Mouse (Mus musculus): ENCODE measurements around the gene Fbxo17.

Fbxo17 gene

DNA sequence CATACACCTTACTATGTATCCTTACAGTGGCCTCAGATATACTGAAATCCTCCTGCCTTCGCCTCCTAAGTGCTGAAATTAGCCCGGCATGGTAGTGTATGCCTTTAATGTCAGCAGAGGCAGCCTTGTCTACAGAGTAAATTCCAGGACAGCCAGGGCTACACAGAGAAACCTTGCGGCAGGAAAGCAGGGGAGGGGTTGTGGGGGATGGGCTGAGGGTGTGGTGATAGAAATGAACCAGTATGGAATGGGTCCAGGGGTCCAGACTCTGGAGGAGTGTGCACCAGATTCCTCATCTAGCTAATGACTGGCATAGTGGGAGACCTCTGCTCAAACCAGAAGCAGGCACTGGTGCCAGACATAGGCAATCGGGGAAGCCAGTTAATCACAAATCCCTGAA is 2.6 kb downstream of the Fbxo17 start:
- DNase-seq (ENCODE audit: low read depth) = no peak

DNA sequence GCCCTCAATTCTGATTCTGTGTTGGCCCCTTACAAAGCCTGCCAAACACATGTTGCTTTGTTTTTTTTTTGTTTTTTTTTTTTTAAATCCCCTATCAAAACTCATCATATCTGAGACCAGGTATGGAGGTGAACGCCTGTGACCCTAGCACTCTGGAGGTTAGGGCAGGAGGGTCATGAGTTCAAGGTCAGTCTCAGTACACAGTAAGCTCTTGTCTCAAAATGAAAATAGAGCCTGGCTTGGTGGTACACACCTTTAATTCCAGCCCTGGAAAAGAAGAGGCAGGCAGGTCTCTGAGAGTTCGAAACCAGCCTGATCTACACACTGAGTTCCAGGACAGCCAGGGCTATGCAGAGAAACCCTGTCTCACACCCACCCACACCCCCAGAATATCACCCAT is 3.0 kb downstream of the Fbxo17 start:
- no peak for DNase-seq (ENCODE audit: low read depth)

DNA sequence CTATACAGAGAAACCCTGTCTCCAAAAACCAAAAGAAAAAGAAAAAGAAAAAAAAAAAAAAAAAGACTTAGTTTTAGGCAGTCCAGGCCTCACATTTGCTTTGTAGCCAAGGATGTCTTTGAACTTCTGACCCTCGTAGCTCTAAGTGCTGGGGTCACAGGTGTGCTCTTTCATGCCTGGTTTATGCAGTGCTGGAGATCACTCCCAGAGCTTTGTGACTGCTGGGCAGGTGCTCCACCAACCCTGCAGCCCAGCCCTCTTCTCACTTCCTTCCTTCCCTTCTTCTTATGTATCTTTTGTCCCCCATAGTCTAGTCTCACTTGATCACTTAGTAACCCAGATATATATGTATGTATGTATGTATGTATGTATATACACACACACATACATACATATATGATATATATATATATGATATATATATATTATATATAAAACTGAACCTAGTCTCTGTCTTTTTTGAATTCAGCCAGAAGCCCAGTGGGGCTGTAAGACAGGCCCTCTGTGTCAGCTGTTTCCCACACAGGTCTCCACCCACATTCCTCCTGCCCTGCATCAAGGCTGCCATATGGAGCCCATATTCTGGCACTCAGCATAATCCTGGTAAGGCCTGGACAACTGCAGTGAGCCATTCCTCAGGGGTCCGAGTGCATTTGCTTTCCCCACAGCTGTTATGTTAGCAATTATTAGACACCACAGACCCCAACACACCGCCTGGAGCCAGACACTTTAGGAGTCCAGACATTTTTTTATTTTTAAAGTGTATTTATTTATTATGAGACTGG is 4.3 kb downstream of the Fbxo17 start:
- no peak for DNase-seq (ENCODE audit: low read depth)

DNA sequence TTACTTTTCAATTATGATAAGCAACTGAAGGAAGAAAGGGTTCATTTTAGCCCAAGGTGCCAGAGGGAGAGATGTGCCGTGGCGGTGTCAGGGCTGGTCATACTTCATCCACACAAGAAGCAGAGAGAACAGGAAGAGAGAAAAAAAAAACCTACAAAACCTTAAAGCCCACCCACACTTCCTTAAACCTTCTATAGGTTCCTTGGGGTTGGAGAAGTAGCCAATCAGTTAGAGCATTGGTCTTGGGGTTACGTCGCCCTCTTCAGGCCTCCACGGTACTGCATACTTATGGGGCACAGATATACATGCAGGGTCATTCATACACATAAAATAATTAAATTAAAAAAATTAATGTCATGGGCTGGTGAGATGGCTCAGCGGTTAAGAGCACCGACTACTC is 5.5 kb downstream of the Fbxo17 start:
- no peak for DNase-seq (ENCODE audit: low read depth)

DNA sequence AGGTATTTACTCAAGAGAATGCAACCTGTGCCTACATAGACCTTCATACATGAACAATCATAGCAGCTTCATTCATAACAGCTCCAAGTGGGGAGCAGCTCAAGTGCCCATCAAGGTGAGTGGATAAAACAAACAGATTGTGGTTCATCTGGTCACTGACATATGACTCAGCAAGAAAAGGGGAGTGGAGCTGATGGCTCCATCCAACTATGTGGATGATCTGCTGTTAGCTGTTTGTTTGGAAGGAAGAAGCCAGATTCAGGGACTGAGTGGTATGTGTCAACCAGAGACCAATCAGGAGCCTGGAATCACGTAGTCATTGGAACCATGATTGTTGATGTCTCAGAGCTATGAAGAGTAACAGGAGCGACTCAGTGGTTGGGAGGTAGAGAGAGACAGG is 8.0 kb downstream of the Fbxo17 start:
- no peak for DNase-seq (ENCODE audit: low read depth)

DNA sequence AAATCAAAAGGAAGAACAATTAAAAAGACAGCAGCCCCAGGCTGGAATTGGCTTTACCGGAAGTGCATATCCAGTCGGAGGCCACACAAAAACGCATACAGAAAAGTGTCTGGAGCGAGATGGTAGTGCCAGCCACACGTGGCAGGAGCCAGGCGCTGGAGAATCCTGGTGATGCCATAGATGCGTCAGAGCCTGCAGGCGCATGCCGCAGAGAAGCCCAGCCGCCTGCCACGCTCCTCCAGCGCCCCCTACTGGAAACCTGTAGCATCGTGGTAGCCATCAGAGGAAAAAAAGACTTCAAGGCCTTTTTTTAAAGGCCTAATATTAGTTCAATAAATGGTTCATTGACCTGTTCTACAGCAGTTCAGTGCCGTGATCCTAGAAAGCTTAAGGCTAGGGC is 10.0 kb downstream of the Fbxo17 start:
- peak; percentile 59 for DNase-seq (ENCODE audit: low read depth)

DNA sequence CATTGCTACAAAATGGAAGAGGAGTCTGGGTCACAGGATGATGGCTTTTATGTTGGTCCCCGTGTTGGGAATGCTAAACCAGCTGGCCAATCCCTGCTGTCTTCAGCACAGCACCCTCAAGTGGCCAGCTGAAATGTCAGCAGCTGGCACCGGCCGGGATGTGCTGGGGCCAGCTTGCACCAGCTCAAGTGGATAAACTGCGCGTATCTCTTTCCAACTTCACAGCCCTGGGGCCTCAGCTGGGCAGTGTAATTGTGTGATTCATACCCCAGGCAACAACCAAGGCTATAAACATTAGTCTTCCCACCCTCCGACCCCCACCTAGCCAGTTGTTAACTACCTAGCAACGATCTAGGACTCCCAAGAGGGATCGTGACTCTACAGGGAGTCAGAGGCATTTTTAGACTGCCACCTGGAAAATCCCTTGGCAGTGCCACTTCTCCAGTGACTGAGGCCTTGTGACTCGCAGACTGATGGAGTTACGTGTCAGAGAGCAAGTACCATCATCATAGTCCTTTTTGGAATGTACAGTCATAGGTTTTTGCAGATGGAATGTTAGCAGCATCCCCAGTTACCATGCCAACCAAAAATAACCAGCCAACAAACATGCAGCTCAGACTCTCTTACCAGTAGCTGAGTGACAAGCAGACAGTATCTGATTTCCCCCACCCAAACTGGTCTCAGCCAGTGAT is 11.2 kb downstream of the Fbxo17 start:
- DNase-seq (ENCODE audit: low read depth) = no peak

DNA sequence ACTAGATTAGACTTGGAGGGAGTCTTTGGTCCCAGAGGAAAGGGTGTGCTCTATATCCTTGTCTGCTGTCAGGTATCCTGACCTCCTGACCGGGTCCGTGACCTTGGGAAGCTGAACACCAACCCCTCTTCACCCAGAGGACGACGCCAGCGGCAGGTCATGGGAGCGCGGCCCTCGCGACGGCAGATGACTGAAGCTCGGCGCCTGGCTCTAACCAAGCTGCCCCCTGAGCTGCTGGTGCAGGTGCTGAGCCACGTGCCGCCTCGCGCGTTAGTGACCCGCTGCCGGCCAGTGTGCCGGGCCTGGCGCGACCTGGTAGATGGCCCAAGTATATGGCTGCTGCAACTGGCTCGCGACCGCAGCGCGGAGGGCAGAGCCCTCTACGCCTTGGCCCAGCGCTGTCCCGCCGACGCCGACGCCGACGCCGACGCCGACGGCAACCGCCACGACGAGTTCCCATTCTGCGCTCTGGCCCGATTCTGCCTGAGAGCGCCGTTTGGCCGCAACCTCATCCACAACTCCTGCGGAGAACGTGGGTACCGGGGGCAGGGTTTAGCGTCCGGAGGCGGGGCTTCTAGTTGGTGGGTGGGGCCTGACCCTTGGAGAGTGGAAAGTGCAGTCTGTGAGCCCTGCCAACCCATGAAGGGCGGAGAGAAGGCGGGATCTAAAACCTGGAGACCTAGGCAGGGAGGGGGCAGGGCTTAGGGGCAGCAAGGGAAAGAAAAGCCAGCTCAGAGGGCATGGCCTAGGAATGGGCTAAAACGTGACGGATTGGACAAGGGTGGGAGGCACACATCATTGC is 15.9 kb downstream of the Fbxo17 start:
- peak; percentile 83 for DNase-seq (ENCODE audit: low read depth)

DNA sequence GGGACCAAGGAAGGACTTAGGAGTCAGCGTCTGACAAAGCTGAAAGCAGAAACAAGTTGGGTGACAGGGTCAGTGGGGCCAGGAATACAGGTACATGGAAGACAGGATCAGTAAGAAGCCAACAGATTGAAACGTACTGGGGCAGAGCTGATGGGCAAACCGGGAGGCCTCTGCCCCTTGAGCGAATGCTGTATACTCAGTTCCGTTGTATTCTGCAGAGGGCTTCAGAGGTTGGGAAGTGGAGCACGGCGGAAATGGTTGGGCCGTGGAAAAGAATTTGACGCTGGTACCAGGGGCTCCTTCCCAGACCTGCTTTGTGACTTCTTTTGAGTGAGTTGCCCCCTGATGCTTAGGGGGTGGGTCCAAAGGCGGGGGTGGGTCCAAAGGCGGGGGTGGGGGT is 16.6 kb downstream of the Fbxo17 start:
- no peak for DNase-seq (ENCODE audit: low read depth)

DNA sequence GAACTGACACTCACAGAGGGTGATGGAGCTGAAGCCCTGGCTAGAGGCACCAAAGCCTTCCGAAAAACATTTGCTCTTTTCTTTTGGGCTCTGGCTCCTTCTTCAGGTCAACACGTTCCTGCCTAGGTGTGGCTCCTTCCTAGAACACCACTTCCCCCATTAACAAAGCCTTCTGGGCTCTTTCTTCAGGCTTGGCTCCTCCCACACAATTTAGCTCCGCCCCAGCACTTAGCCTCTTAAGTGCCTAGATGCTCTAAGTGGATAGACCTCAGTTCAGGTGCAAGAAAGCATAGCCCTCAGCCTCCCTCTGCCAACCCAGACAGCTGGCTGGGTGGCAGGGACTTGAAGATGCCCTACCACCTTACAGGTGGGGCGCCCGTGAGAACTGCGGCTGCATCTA is 19.1 kb downstream of the Fbxo17 start:
- DNase-seq (ENCODE audit: low read depth) = no peak

DNA sequence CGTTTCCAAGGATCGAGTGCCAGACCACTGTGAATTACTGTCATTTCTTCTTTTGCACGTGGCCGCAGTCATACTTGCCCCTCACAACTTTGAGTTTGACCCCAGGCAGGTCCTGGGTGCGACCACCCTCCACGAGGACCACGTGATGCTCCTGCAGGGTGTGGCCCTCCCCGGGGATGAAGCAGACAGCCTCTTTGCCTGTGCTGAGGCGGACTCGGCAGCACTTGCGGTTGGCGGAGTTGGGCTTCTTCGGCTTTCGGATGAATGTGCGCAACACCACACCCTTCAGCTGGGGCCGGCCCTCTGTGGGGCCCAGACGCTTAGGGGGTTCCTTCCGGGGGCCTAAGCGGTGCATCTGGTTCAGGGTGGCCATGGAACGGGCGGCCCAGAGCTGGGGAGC is 23.2 kb downstream of the Fbxo17 start:
- no peak for DNase-seq (ENCODE audit: low read depth)

DNA sequence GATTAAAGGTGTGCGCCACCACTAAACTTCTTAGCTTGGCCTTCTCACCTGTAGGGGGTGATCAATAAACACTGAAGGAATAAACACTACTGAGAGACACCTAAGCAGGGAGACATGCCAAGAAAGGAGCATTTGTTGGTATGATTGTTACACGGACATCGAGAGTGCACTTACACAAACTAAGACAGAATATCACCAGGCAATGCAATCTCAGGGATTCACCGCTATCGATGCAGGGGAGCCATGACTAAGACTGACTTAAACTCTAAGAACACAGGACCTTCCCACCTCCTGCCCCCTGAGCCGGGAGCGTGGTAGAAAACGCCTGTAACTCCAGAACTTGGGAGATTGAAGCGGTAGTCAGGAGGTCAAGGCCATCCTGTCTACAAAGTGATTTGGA is 24.3 kb downstream of the Fbxo17 start:
- DNase-seq (ENCODE audit: low read depth) = no peak

DNA sequence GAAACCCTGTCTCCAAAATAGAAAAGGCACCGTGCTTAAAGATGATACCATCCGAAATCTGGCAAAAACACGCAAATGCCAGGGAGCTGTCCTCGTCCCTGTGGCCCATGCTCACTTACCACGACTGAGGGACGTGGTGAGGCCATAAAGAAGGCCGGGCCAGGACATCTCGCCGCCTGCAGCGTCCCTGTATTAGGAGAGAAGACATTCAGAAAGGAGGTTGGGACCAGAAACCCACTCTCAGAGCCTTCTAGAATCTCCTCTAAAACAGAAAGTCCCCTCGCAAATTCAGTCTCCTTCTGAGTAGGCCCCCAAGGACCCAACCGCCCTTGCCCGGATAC is 24.7 kb downstream of the Fbxo17 start:
- no peak for DNase-seq (ENCODE audit: low read depth)

DNA sequence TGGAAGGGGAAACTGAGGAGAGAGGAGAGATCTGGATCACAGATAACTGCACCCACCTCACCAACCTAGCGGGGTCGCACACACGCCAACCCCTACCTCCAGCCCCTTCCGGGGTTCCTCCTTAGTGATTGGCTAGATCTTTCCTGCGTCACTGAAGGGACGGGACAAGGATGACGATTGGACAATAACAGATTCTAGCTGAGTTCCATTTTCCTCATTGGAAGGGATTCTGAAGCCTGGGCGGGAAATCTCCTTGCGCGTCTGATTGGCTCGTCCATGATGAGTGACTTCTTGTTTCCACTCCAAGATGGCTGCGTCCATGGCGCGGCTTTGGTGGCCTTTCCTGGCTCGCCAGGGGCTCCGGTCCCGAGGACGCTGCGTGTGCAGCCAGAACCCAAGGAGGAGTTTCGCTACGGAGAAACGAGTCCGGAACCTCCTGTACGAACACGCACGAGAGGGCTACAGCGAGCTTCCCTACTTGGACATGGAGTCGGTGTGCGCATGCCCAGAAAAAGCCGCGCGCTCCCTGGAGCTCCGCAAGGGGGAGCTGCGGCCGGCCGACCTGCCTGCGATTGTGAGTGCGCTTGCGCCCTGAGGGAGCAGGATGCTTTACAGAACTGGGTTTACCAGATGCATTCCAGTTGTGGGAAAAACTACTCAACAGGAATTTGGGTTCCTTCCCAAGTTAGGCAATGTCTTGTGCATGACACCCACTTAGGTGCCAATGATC is 25.3 kb downstream of the Fbxo17 start, which contains the start of the genes Mrps12 and Sars2:
Gene Mrps12, minus strand, starts transcription at position 112 of the 730 bp plus-strand sequence.
Gene Sars2, plus strand, starts transcription at position 284 of the 730 bp plus-strand sequence.
- DNase-seq (ENCODE audit: low read depth) = peak; percentile 95

DNA sequence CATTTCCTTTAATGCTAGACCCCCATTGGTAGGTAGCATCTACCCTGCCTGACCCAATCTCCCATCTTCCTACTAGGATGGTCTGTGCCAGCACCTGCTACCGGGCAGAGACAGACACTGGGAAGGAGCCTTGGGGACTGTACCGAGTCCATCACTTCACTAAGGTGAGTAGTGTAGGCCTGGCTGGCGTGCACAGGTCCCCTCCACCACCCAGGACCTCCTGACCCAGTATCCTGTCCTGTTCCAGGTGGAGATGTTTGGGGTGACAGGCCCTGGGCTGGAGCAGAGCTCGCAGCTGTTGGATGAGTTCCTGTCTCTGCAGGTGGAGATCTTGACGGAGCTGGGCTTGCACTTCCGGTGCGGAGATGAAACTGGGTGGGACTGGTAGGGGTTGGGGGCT is 33.3 kb downstream of the Fbxo17 start:
- DNase-seq (ENCODE audit: low read depth) = no peak

DNA sequence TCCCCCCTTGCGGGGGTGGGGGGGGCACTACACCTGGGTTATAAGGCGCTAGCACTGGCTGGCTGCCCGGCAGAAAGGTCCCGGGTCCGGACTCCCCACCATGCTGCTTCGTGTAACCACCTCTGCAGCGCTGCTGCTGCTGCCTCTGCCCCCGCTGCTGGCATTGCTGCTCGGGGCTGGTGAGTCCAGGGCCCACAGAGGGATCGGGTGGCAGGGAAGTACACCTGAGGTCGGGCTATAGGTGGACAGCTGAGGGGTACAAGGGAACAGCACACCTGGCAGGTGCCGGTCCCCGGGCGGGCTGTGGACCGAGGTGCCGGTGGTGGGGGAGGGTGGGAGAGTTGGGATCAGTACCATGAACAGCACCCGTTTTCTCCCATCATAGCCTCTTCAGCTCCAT is 39.5 kb downstream of the Fbxo17 start, which contains the start of gene Ccer2:
Gene Ccer2, plus strand, starts transcription at position 96 of the 400 bp plus-strand sequence.
- DNase-seq (ENCODE audit: low read depth) = no peak

DNA sequence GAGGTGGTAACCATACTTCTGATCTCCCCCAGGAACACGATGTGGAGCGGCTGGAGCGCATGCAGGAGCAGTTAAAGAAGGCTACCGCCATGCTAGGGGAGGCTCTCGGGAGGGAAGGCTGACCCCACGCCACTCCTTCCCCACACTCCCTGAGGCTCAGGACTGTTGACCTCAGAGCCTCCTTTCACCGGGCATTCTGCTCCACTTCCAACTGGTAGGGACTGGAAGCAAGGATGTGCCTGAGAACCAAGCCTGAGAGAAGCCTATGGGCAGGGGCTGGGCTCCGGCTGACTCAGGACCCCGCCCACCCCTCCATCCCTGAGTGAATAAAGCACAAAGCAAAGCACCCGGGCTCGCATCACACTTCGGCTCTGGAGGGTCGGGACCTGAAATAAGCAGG is 42.0 kb downstream of the Fbxo17 start:
- DNase-seq (ENCODE audit: low read depth) = no peak

DNA sequence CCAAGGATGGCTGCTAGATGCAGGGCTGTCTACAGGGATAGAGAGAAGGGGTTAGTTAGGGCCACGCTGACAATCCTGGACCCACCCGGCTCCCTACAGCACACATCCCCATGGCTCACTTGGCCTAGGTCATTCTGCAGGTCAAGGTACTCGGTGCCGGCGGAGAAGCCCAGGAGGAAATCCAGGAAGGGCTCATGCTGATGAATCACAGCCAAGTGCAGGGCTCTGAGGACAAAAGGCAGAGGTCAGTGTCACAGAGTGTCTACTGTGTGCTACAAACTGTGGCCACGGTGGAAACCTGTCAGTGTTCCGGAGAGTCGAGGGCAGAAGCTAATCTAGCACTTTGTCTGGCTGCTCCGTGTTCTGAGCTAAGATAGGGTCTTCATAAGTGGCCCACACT is 45.3 kb downstream of the Fbxo17 start:
- DNase-seq (ENCODE audit: low read depth) = no peak

DNA sequence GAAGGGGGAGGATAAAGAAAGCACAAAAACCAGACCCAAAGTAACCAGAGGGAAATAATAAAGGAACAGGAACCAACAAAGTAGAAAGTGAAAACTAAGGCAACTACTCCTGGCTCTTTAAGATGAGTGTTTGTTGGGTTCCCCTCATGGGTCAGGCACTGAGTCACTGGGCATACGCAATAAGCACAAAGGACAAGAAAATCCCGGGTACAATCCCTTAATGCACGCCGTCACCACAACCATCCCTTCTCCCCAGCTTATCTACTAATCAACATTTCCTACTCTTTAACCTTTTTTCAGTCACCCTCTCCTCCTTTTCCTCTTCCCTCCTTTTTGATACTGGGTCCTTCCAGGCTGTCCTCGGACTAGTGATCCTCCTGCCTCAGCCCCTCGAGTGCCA is 48.6 kb downstream of the Fbxo17 start:
- DNase-seq (ENCODE audit: low read depth) = no peak

DNA sequence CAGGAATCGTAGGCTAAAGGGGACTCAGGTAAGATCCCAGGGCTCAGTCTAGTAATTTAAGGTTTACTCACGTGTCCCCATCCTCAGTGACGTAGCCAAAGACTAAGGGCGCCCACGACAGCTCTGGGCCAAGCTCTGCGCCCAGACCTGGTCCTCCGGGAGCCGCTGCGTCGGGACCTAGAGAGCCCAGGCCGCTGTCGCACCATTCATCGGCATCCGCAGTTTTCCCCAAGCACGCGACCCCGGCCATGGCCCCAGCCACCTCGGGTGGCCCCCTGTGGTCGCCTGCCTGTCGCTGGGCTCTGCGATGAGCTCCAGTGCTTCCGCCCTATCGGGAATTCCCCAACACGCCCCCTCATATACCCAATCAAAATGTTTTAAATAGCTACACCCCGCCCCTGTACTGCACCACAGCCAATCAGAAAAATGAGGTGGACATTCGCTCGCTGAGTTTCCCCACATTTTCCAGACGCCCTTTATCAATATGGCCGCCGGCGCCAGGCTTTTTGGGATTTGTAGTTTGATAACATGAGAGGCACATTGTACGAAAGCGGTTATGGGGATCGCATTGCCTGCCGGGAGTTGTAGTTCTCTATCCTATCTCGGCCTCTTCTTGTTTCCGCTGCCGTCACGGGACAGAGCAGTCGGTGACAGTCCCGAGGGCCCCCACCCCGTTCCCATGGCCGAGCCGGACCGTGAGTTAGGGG is 49.7 kb downstream of the Fbxo17 start, which contains the start of gene Sirt2:
Gene Sirt2, plus strand, starts transcription at position 563 of the 707 bp plus-strand sequence.
- peak; percentile 99 for DNase-seq (ENCODE audit: low read depth)

DNA sequence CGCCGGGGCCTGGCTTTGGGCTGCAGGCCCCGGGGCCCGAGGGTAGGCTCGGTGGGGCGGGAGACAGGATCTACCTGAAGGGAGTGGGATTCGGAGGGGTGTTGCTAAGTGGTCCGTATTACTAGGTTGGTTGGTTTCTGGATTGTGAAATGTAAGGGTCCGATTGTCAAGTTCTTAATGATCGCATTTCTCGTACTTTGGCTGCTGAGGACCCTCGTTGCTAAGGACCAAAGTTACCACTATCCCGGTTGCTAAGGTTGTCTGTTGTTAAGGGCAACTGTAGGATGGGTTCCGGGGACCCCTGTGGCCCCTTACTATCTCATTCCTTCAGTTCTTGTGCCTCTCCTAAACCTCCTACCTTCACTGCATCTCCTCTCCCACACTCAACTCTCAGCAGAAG is 50.3 kb downstream of the Fbxo17 start:
- DNase-seq (ENCODE audit: low read depth) = no peak
